Mouse (Mus musculus): ENCODE results near the gene Kif5a.
A peak's percentile ranks its signal among the peaks of the same experiment; 100 is the strongest.

DNA sequence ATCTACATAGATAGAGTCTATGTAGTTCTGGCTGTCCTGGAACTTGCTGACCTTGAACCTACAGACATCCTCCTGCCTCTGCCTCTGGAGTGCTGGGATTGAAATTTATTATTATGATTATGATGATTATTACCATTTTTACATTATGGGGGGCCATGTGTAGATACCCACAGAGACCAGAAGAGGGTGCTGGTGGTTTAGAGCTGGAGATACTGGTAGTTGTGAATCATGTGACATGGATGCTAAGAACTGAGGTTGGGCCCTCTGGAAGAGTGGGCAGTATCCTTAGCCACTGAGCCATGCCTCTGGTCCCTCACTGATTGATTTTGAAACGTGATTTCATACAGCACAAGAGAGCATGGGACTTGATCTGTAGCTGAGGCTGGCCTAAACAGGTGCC is 76.7 kb downstream of the Kif5a start:
- no peak for TF ChIP-seq POLR2A (IDR thresholded peaks at IDR 0.05; ENCODE audit: borderline replicate concordance, control insufficient read depth, low read depth, low read length)
- TF ChIP-seq CTCF (IDR thresholded peaks at IDR 0.05; ENCODE audit: control insufficient read depth, insufficient read depth, low read length): 0 out of 2 replicates have a peak, but pooled peaks have one; percentile 15

Data from bone marrow, adult 2 months (tissue).